Mouse (Mus musculus) megakaryocyte progenitor cell, adult 5-6 weeks (primary cell): ENCODE results near the gene Ptges. TPM values are rescaled to one million over a fixed set of nuclear protein-coding genes. Genes with fewer than 3 reads are reported as not detected.
"Not testable (repeated sequence)": the region's sequence is repeated elsewhere in the genome, so short reads cannot be mapped to it uniquely, and the experiment has no call there.

Source experiments
- ATAC-seq: replicated peaks from 2 replicates; pipeline ENCODE4 v1.8.0; 2016; ENCODE audit warnings: mild to moderate bottlenecking, moderate TSS enrichment, inconsistent platforms; ENCODE audit not compliant: poor library complexity
- total RNA-seq, 2 experiments: library from RNA; stranded (forward) in 1 of 2; stranded (reverse) in 1 of 2; fragments of 157-497, 149-512 nt in 1 of 2; fragments of 200-1000 nt in 1 of 2; gene quantifications; 2 replicates each; pipeline versions ENCODE4 v1.2.3 to v1.2.4; 2015 to 2017

Ptges gene
- 0.17 and 1.1 TPM in 2 replicates for total RNA-seq (2015)
- total RNA-seq (2017), result 0.71 and 2.6 TPM in 2 replicates

DNA sequence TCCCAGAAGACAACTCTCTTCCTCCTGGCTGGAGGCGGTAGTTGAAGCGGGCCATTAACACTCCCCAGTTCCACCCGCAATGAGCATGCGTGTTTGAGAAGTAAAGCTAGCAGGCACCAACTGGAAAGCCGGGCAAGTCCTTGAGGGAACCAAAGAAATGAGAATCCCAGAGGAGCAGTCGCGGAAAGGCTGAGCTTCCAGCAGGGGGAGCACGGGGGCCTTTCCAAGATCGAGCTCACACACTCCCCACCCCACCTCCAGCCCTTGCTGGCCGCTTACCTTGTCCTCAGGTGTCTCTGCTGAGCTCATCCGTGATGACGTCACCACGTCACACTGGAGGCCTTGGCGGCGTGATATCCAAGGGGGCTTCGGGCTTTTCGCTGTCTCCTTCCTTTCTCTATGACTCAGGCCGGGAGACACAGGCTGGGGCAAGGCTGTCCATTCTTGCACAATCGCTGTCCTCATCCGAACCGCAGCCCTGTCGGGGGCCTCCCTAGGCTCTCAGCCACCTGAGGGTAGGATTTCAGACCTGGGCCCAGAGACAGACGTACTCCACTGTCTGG is at the start of gene Ptges:
Ptges (minus strand) TSS at position 381 of the 563 bp plus-strand sequence.
- peak; percentile 56 for ATAC-seq

DNA sequence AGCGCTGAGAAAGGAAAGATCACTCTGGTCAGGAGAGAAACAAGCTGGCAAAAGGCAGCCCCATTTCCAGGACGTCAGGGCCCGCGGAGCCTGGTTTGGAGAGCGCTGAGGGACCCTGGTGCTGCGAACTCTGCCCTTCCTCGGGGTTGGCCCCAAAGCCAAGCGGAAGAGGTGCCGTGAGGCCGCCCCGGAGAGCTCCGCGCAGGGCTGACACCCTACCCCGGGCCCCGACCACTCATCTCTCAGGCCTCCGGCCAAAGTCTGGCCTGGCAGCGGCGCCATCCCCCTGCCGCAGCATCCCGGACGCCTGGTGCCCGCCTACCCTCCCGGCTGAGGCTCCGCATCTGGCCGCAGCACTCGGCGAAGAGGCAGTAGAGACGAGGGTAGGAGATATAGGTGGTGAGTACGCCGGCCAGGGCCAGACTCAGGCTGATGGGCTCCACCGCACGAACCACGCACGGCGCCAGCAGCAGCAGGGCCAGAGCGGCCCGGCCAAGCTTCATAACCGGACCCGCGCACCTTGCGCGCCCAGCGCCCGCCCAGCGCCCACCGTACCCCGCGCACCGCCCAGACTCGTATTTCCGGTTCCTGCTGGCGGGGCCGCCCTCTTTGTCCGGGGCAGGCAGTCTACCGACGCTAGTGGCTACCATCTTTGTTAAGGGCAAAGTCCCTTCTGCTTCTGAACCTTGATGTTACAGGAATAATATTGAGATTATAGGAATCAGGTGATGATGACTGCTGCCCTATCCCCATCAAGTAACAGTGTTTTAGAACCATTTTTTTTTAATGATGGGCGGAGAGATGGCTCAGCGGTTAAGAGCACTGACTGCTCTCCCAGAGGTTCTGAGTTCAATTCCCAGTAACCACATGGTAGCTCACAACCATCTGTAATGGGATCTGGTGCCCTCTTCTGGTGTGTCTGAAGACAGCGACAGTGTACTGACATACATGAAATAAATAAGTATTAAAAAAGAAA is 38.0 kb upstream of the Ptges start, which contains the start of gene Tor1a:
Tor1a (minus strand) TSS at position 582 of the 976 bp plus-strand sequence.
- peak; percentile 92 for ATAC-seq

- peak; percentile 44; the same call in 1 of the 2 replicates for ATAC-seq
Observed at GRCm38 (mm10) chr2:30966826-30967225, 37.2 kb upstream of the Ptges start.

DNA sequence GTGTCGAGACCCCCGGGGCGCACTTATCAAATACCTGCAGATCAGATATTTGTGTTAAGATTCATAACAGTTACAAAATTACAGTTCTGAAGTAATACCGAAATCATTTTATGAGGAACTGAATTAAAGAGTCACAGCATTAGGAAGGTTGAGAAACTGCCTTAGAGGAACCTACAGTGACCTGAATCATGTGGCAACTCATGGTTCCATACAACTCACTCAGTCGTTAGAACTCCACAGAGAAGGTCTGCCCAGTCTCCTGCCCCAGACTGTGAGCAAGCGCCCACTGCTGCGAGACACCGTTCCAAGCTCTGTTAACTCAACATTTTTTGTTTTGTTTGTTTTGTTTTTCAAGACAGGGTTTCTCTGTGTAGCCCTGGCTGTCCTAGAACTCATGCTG is 36.0 kb upstream of the Ptges start:
- ATAC-seq, result peak; percentile 51

DNA sequence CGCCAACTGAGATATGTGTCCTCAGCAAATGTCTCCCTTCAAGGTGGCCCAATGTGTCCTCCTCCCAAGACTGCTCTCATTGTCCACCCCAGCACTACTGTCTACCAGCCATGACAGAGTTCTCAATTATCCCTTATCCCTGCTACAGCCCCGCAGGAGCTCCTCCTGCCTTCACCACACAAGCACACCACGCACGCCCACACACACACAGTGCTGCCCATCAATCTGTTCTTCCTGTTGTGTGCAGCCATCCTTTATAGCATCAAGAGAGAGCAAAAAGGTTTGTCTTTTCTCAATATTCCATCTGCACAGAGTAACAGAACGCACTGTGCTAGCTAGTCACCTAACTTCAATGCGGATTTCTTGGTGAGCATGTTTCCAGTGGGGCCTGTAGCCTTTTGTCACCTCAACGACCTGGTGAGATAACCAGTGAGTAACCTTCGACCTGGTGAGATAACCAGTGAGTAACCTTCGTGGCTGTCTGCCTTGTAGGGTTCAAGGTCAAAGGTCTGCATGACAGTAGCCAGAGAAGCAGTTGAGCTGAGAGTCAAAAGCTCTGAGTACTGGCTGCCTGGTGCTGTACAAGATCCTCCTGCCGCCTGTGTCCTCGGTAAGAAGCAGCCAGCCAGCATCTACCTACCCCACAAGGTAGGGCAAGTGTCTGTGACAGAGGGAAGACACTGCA is 33.0 kb upstream of the Ptges start:
- no peak for ATAC-seq

- no peak for ATAC-seq
Observed at GRCm38 (mm10) chr2:30959856-30960255, 30.2 kb upstream of the Ptges start.

DNA sequence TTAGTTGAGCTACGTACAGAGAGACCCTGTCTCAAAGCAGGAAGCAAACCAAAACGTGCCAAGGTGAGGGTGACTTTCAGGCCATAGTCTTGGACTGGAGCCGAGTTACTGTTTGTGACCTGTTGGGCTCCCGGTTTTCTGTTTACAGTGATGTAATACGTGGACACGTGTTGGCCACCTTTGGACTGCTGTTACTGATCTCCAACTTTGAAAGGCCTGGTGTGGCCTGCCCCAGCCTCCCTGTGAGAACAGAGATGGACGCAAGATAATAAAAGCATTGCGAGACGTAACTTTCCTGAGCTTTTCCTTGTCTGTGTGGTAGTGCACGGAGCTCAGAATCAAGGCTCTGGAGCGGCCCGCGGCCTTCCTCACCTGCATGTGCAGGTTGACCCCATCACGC is 29.1 kb upstream of the Ptges start:
- no peak for ATAC-seq

DNA sequence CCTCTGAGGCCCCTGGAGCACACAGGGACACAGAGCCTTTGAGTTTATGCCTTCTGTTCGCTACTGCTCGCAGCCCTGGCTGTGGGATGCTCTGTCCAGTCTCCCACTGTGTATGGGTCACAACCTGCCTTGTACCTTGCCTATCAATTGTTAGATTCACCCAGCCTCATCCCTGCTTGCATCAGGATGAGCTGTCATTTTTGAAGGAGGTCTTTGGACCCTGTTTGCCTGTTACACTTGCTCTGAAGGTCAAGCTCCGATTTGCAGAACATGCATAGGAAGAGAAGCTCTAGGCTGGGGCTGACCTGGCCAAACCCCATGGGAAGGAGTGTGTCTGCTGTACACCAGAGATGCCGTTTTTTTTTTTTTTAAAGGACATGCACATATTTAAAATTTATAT is 27.8 kb upstream of the Ptges start:
- no peak for ATAC-seq

DNA sequence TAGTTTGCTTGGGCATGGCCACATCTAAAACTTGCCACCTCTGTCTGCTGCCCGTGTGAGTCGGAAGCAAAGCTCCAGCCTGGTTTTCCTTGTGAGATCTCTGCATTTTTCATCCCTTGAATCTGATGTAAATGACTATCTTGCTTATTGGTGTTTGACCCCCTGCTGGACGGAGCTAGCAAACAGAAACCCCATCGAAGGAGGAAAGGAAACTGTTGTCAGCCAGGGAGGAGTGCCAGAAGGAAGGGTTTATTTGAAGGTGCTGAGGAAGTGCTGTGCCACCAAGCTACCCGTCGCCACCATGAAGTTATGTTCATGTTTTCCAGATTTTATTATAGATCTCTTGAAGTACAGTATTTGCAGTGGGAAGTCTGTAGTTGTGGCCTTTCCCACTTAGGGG is 25.1 kb upstream of the Ptges start:
- peak; percentile 30; the same call in 1 of the 2 replicates for ATAC-seq

DNA sequence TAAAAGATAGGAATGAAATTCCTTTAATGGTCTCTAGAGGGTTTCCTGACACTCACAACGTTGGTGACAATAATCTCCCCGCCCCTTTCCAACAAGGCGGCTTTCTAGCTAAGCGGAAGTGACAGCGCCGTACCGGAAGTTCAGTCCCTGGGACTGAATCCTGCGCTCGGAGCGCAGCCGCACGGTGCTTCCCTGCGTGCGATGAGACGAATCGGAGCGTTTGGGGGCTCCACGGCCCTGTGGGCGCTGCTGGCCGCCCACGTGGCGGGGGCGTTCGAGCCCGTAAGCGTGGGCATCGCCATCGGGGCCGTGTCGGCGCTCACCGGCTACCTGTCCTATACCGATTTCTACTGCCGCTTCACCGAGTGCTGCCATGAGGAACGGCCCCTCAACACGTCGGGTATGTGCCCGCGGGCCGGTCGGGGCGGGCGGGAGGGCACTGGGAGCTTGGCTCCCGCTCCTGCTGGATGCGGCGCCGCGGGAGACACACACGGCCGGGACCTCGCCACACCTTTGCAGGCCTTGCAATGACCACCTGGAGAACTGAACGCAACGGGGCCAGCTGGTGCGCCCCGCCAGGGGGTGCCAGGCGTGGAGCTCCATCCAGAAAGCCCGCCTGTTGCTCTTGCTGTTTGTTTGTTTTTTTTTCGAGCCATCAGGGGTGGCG is 23.3 kb upstream of the Ptges start, which contains the start of gene Tor1b:
Tor1b (plus strand) TSS at position 136 of the 667 bp plus-strand sequence.
- peak; percentile 99 for ATAC-seq

- 0 out of 2 replicates have a peak, but pooled peaks have one; percentile 1 for ATAC-seq
Observed at GRCm38 (mm10) chr2:30952457-30952823, 22.8 kb upstream of the Ptges start.

DNA sequence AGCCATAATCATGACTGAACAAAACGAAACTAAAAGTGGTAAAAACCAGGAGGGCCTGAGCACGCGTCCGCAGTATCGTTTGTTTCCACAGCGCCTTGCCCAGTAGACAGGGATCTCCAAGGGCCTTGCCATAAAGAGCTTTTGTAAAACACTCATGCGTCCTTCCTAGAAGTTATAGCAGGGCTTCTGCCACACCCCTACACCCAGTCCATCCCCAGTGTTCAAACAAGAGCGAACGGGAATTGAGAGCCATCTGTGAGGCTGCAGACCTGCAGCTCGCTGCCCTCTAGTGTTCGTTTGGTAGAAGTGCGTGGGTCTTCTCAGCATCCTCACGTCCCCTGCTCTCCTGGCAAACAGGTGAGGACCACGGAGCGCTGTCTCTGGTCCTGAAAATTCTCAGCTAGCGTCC is 12.9 kb upstream of the Ptges start:
- ATAC-seq, result peak; percentile 99

DNA sequence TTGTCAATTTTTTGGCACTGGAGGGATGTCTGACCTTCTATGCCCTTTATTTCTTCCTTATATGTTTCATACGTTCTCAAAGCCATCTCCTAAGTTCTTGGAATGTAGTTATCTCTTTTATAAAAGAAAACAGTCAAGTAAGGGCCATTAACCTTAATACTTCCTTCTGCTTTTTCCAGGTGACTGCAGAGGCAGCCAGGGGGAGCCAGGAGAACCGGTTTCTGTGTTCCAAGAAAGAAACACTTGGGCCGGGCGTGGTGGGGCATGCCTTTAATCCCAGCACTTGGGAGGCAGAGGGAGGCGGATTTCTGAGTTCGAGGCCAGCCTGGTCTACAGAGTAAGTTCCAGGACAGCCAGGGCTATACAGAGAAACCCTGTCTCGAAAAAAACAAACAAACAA is 12.5 kb upstream of the Ptges start:
- not testable (repeated sequence) for ATAC-seq

GRCm38 (mm10) chr2:30941586-30941985 is 11.9 kb upstream of the Ptges start:
- ATAC-seq, result peak; percentile 43

DNA sequence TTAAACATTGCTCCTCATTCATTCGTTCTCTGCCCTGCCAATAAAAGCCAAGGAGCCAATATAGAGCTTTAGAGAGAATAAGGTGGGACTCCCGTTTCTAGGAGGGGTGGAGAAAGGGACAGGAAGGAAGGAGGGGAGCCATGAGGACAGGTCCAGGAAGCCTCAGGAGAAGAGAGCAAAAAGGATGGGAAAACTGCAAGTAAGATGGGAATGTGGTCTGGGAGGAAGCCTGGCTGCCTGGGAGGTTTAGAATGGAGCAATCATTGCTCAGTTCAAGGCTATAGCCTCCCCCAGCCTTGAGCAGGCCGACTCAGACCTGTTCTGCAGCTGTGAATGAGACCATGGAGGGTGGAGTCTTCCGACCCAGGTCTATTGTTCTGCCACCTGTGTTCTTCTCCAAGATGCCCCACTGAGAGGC is 8.9 kb upstream of the Ptges start:
- no peak for ATAC-seq

GRCm38 (mm10) chr2:30937731-30938130 is 8.1 kb upstream of the Ptges start:
- no peak for ATAC-seq

DNA sequence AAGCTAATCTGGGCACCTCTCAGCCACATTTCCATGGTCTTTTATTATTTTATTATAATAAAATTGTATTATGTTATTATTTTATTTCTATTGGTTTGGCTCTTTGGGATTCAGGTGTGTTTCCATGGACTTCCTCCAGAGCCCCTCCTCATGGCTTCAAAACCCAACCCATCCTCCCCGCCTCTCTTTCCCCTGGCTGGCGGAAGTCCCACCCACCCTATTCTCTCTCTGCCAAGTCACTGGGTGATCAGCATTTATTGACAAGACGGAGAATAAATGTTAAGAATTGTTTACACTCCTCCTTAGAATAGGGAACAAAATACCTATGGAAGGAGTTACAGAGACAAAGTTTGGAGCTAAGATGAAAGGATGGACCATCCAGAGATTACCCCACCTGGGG is 7.1 kb upstream of the Ptges start:
- ATAC-seq, result no peak

DNA sequence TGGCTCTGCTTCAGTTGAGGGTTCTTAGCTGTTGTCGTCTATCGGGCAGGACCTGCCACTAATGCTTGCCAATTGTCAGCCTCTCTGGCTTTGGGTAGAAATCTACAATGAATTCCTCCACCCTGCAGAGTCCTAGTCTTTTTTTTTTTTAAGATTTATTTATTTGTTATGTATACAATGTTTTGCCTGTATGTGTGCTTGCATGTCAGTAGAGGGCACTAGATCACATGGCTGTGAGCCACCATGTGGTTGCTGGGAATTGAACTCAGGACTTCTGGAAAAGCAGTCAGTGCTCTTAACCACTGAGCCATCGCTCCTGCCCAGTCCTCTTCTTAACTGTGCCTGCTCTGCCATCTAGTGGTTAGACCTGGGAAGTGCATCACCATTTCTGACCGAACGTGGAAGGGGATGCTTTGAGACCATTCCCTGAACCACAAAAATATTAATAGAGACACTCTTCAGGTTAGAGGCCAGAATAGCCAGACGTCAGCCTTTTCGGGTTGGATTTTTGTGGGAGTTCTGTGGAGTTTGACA is 4.3 kb upstream of the Ptges start:
- ATAC-seq, result peak; percentile 76

DNA sequence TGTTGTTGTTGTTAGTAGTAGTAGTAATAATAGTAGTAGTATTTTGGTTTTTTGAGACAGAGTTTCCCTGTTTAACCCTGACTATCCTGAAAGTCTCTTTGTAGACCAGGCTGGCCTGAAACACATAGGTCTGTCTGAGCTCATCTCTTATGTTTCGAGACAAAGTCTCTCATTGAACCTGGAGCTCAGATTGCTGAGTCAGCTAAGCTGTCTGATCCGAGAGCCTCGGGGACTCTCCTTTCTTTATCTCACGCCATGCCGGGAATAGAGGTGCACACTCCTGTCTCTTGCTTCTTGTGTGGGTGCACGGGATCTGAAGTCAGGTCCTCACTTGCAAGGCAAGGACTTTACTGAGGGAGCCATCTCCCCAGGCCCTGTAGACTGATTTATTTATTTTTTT is 3.4 kb upstream of the Ptges start:
- ATAC-seq, result no peak

- ATAC-seq, result no peak
Observed at GRCm38 (mm10) chr2:30931922-30932321, 2.3 kb upstream of the Ptges start.
